Mouse (Mus musculus) adrenal gland, postnatal 10 days (tissue): Measurements from ENCODE around the gene Srebf2. TPM values are rescaled to one million over a fixed set of nuclear protein-coding genes. Genes with fewer than 3 reads are reported as not detected.

Experiments
- DNase-seq: peaks from one replicate; pipeline ENCODE4 v3.0.0; 2021; ENCODE audit warnings: mixed read lengths
- total RNA-seq, 2 experiments: library from RNA; stranded (reverse); gene quantifications; 2 replicates each; pipeline ENCODE4 v1.2.3; 2021

Gene Srebf2
- total RNA-seq, 2 experiments from 2014 or later: 44.6 to 47.5 TPM

DNA sequence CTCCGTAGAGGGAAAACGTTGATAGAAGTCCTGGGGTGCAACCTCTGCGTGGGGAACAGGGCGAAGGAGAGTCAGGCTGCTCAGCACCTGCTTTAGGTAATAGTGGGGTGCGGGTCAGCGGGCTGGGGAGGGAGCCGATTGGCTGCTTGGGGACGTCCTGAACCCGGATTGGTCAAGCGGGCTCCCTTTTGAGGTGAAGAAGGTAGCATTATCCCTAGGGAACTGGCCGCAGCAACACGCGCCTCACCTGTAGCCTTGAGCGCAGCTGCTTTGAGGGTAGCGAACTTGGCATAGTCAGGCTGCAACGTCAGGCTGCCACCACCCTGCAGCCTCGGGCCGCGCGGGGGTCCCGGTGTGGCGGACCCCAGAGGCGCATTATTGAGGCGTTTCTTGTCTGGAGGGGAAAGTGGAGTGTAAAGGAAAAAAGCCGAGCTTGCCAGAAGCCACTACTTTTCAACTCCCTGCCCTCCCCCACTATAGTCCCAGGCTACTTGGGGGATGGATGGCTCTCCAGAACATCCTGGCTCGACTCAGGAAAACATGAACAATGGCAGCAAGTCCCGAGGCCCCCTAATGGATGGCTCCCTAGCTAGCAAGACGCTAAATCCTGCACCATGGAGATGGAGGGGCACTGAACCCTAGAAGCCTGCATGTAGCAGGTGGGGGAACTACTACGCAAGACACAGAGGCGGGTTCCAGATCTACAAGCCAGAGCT, 60.7 kb downstream of the Srebf2 start:
- no peak for DNase-seq

GRCm38 (mm10) chr15:82208307-82208706, 61.3 kb downstream of the Srebf2 start:
- no peak for DNase-seq

- DNase-seq: no peak
Measured at GRCm38 (mm10) chr15:82209295-82210050, 62.5 kb downstream of the Srebf2 start.

DNA sequence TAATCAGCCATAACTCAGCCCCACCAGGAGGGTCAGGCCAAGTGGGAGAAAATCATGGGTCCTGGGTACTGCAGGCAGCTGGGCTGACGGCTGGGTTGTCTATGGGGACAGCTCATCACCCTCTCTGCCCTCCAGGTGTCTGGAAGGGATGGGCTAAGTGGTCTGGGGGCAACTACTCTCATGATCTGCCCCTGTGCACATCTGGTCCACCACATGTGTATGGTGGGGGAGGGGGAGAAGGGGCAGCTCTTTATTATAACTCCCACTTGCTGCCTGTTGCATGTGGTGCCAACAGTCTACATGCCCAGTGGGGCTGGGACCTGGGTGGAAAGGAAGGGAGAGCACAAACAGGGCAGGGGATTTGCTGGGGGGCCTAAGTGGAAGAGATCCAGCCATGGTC, 63.8 kb downstream of the Srebf2 start:
- DNase-seq: no peak

GRCm38 (mm10) chr15:82211281-82211680, 64.3 kb downstream of the Srebf2 start:
- DNase-seq: no peak

DNA sequence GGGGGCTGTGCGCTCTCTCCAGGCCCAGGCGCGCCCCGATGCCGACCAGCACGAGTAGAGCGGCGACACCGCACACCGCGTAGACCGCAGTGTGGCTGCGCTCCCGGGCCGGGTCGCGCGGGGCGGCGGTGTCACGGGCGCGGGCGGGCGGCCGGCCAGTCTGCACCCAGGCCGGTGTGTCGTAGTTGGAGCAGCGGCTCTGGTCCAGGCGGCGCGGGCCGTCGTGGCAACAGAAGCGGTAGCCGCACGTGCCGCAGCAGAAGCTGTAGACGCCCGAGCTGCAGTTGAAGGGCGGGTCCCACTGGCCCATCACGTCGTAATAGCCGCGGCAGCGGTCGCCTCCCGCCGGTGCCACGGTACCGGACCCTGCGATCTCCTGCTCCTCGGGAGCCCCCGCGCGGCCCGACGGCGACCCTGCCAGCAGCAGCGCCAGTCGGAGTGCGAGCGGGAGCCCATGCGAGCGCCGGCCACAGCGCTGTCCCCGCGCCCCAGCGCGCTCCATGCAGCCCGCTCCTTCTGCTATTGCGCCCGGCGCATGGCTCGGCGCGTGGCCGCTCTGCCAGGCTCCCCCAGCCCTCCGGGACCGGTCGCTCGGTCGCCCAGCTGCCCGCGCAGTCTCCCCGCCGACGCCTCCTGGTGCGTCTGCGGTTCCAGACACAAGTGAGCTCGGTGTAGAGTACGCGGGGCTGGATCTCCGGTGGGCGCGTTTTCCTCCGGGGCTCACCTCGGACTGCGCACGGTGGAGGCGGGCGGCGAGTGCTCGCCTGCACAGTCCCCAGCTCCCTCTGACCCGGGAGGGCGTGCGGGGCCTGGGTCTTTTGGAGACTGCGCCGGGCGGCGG, 65.2 kb downstream of the Srebf2 start:
- DNase-seq: peak; percentile 42

GRCm38 (mm10) chr15:82212752-82213063, 65.7 kb downstream of the Srebf2 start, which contains the start of gene Shisa8:
Shisa8 (minus strand) TSS chr15:82212815.
- DNase-seq: peak; percentile 40

- DNase-seq: no peak
Measured at GRCm38 (mm10) chr15:82213222-82213621, 66.2 kb downstream of the Srebf2 start.

DNA sequence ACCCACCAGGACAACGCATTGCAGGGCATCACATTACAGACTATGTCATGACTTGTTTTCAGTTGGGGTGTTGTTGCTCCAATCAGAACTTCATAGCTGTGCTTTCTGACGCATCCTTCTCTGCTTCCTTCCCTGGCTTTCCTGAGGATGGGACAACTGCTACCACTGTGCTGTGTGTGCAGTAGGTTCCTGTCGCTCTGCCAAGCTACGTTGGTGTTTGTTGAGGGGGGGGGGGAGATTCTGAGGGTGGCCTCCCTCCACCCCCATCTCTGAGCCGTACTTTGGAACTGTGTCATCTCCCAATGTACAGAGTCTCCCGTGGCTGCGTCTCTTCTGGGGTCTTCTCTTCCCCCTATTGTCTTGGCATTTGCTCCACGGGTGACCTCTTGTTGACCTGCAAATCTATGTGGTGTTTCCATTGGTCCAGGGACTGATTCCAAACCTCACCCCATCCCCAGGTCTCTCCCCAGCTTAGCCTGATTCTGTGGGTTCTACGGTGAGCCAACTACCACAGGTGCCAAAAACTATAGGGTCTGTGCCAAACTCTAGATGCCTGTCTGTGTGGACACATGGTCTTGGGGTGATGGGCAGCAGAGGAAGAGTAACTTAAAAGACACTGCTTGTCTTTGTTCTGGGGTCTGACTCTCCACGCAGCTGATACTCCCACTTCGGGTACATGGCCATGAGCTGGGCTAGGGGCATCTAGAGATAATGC, 68.5 kb downstream of the Srebf2 start:
- DNase-seq: no peak

DNA sequence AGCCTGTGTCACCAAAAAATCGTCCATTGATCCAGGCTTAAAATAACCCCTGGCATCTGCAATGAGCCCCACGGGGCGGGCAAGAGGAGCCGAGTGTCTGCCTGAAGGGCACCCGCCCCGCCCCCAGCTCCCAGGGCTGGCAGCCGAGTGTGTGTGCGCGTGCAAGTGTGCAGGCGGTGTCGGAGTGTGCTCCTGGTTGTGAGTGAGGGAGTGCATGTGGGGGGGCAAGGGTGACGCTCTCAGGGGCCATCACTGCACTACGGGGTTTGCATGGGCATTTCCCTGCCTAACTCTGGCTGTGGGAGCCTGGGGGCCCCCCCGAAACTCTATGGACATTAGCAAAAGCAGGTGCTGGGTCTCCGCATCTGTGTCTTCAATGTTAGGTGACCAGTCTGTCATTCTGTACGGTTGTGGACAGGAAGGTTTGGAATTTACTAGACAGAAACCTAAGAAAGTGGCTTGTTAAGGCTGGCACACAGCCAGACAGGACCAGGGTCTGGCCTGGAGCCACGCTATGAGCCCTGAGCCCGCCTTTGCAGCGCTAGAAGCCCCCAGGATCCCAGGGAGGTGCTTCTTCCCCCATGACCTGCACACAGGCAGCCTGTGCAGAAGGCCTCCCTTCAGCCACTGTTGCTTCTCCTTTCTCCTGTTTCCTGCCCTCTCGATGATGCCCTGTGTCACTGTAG, 69.3 kb downstream of the Srebf2 start:
- DNase-seq: no peak

DNA sequence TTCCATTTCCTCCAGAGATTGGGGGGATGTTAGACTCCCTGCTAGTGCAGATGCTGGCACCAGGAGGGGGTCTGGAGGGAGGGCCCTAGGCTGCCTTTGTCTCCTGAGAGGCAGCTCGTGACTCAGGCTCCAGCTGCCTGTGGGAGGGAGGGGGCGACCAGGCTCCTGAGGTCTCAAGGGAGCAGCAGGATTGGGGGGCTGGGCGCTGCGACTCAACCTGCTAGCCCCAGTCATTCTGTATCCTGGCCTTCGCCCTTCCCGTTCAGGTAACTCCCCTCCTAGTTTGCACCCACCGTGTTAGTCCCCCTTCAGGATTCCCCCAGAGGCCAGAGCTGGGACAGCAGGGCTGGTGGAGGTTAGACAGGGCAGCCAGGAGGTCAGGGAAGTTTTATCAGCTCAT, 70.1 kb downstream of the Srebf2 start:
- no peak for DNase-seq

DNA sequence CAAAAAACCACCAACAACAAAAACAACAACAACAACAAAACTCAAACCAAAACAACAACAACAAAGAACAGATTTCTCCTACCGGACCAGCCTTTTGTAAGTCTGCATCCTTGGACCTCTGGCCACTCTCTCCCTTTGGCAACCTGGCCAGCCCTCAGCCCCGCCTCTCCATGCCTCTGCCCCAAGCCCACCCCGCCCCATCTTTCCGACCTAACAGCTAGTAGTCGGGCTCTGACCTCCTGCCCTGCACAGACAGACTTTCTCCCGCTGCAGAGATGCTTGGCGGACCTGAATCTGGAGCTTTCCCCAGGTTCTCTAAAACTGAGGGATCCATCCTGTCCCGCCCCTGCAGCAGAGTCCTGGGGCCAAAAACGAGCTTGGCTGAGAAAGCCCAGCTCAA, 71.0 kb downstream of the Srebf2 start:
- DNase-seq: no peak

DNA sequence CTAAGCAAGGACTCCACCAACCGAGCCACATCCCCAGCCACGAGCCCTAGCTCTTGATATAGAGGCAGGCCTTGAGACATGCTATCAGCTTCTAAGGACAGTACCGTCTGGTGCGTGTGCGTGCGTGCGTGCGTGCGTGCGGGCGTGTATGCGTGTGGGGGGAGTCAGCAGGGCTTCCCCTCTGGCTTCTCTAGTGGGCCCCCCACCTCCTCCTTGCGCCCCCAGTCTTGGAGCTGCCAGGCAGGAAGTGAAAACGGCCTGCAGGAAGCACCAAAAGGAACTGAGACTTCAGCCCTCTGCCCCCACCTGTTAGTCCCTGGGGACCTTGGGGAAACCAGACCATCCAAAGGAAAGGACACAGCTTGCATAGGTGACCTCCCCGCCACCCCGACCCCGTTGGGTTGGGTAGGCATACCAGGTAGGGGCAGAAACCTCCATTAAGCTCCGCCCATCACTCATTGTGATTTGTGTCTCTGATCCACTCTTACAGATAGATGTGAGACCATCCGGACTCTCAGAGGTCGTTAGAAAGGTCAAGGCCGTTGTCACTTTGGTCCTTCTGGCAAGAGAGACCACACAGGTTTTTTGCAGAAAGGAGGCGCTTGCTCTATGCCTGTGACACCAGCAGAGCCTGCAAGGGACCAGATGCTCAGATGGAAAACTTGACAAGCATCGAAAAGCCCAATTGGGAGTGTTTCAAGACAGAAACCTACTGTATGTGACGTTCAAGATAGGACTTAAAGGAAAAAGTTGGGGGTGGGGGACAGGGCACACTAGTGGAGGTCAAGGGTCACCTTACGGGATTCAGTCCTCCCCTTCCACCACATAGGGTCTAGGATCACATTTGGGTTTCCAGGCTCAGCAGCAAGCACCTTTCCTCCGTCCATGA, 72.0 kb downstream of the Srebf2 start:
- DNase-seq: no peak

- no peak for DNase-seq
Measured at GRCm38 (mm10) chr15:82220003-82220675, 73.2 kb downstream of the Srebf2 start.

- no peak for DNase-seq
Measured at GRCm38 (mm10) chr15:82221104-82221860, 74.3 kb downstream of the Srebf2 start.

DNA sequence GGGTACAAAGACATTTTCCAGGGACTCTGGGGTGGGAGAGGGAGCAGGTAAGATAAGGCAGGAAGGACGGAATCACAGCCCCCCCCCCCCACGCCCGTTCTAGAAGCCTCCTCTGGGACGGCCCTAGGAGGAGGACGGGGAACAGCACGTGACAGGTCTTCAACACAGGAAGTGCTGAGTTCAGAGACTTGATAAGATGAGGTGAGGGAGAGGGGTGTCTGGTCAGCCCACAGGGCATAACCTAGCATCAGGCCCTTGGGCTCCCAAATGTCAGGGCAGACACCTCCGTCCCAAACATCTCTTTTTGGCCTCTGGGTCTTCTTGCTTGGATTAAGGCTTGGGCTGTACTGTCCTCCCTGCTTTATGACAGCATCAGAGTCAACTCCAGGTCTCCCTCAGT, 76.3 kb downstream of the Srebf2 start:
- no peak for DNase-seq

DNA sequence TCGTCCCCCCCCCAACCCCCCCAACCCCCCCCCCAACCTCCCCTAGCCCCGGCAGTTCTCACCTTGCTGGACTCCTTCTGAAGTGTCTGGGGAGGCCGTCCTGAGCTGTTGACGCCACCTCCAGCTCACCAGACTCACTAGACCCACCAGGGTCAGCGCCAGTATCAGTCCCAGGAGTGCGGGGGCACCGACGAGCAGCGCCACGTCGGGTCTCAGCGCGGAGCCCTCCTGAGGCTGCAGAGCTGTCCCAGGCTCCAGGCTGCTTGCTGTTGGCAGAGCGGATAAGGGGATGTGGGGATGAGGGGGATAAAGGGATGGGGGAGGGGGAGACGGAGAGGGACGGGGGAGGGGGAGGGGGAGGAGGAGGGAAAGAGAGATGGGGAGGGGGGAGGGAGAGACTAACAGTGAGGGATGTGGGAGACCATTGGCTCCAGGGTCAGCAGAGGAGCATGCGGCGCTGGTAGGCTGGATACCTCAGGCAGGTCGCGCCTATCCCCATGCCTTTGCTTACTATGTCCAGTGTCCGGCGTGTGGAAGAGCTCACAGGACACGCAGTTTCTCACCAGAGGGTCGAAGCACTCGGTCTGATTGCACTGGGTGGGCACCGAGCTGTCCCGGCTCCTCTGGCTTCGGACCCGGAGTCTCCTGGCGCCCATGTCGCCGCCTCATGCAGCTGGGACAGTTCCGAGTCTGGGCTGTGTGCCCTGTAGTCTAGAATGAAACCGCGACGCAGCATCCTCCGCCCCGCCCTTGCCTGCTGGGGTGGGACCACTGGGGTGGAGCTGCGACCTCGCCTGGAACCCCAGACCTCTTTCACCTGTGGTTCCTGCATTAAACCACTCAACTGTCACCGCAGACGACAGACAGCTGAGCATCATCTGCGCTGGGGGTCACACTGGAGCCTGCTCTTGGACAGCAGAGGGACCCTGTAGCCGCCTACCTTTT, 76.9 kb downstream of the Srebf2 start, which contains the start of gene Tnfrsf13c:
Gene Tnfrsf13c (minus strand): TSS at position 713 of the 945 bp plus-strand sequence.
- DNase-seq: peak; percentile 33
